Mouse (Mus musculus) testis, postnatal 14 days (tissue): ENCODE data around the gene Vsig10.
A peak's percentile ranks its signal among the peaks of the same experiment; 100 is the strongest.
"Not testable (repeated sequence)": the region's sequence is repeated elsewhere in the genome, so short reads cannot be mapped to it uniquely, and the experiment has no call there.

ENCODE experiments used
- DNase-seq: peaks from one replicate; pipeline ENCODE4 v3.0.0; 2021; ENCODE audit warnings: low spot score

Gene Vsig10

GRCm38 (mm10) chr5:117303691-117304579 is 14.9 kb upstream of the Vsig10 start:
- peak; percentile 41 for DNase-seq

- DNase-seq: peak; percentile 84
Observed at GRCm38 (mm10) chr5:117304947-117305346, 13.9 kb upstream of the Vsig10 start.

GRCm38 (mm10) chr5:117305754-117306153 is 13.1 kb upstream of the Vsig10 start:
- no peak for DNase-seq

- DNase-seq: no peak
Observed at GRCm38 (mm10) chr5:117306826-117307225, 12.1 kb upstream of the Vsig10 start.

GRCm38 (mm10) chr5:117307699-117308098 is 11.2 kb upstream of the Vsig10 start:
- peak; percentile 79 for DNase-seq

GRCm38 (mm10) chr5:117313420-117313819 is 5.5 kb upstream of the Vsig10 start:
- DNase-seq: peak; percentile 42

- DNase-seq: no peak
Observed at GRCm38 (mm10) chr5:117313909-117314308, 5.0 kb upstream of the Vsig10 start.

GRCm38 (mm10) chr5:117314587-117315428 is 4.1 kb upstream of the Vsig10 start:
- peak; percentile 47 for DNase-seq

- no peak for DNase-seq
Observed at GRCm38 (mm10) chr5:117323751-117324150, 4.9 kb downstream of the Vsig10 start.

- peak; percentile 58 for DNase-seq
Observed at GRCm38 (mm10) chr5:117326408-117326807, 7.5 kb downstream of the Vsig10 start.

GRCm38 (mm10) chr5:117330457-117330856 is 11.6 kb downstream of the Vsig10 start:
- DNase-seq: no peak

GRCm38 (mm10) chr5:117337999-117338398 is 19.1 kb downstream of the Vsig10 start:
- no peak for DNase-seq

- no peak for DNase-seq
Observed at GRCm38 (mm10) chr5:117338503-117338902, 19.6 kb downstream of the Vsig10 start.

- DNase-seq: no peak
Observed at GRCm38 (mm10) chr5:117340081-117340480, 21.2 kb downstream of the Vsig10 start.

GRCm38 (mm10) chr5:117341896-117342295 is 23.0 kb downstream of the Vsig10 start:
- no peak for DNase-seq

- not testable (repeated sequence) for DNase-seq
Observed at GRCm38 (mm10) chr5:117344496-117344895, 25.6 kb downstream of the Vsig10 start.

GRCm38 (mm10) chr5:117345432-117345976 is 26.6 kb downstream of the Vsig10 start:
- DNase-seq: no peak

GRCm38 (mm10) chr5:117346281-117346680 is 27.4 kb downstream of the Vsig10 start:
- no peak for DNase-seq

- DNase-seq: peak; percentile 65
Observed at GRCm38 (mm10) chr5:117347011-117347410, 28.1 kb downstream of the Vsig10 start.

GRCm38 (mm10) chr5:117347838-117348237 is 29.0 kb downstream of the Vsig10 start:
- no peak for DNase-seq

- DNase-seq: peak; percentile 89
Observed at GRCm38 (mm10) chr5:117348279-117348678, 29.4 kb downstream of the Vsig10 start.

GRCm38 (mm10) chr5:117354121-117354520 is 35.2 kb downstream of the Vsig10 start:
- DNase-seq: no peak
